Mouse (Mus musculus): ENCODE measurements around the gene Inpp5b. TPM values are rescaled to one million over a fixed set of nuclear protein-coding genes. Genes with fewer than 3 reads are reported as not detected.

Gene Inpp5b
- total RNA-seq, 2 experiments from 2014 or later, result 10.1 to 14.9 TPM

Small RNA genes within 50 kb of the gene (microRNA-seq; reads per million reads assigned to microRNA genes)
- gene Gm24721 (0 reads per million in 2 experiments), gene Mir697 (0 reads per million in 2 experiments), gene Mir698 (0 reads per million in 2 experiments)

Other genes with a start within 250 kb of the Inpp5b start
- gene 3100002H09Rik, start 131.0 kb upstream of the Inpp5b start, total RNA-seq (2021), result not detected
- gene Pou3f1, start 85.0 kb upstream of the Inpp5b start, total RNA-seq (2021), result under 1 TPM; 0.12 to 0.26 TPM
- gene Utp11, start 48.2 kb upstream of the Inpp5b start, total RNA-seq (2021), result 10 to 100 TPM; 13.8 to 16.8 TPM
- gene Fhl3, start 41.1 kb upstream of the Inpp5b start, total RNA-seq (2021), result 10 to 100 TPM; 15.7 to 19.6 TPM
- gene Sf3a3, start 27.1 kb upstream of the Inpp5b start, total RNA-seq (2021), result 10 to 100 TPM; 26.2 to 32.5 TPM
- 10 to 100 TPM; 17.4 to 17.6 TPM for gene Mtf1, start 60.3 kb downstream of the Inpp5b start, total RNA-seq (2021)
- gene Yrdc, start 108.8 kb downstream of the Inpp5b start, total RNA-seq (2021), result 10 to 100 TPM; 20.9 to 24.4 TPM
- gene 1110065P20Rik, start 109.3 kb downstream of the Inpp5b start, total RNA-seq (2021), result 10 to 100 TPM; 28.7 to 33.5 TPM
- under 1 TPM; 0.10 to 0.22 TPM for gene Maneal, start 120.3 kb downstream of the Inpp5b start, total RNA-seq (2021)
- gene Epha10, start 139.0 kb downstream of the Inpp5b start, total RNA-seq (2021), result not detected
- gene 9930104L06Rik, start 195.2 kb downstream of the Inpp5b start, total RNA-seq (2021), result 10 to 100 TPM; 10.7 to 11.2 TPM
- 10 to 100 TPM; 15.4 to 16.6 TPM for gene Cdca8, start 197.5 kb downstream of the Inpp5b start, total RNA-seq (2021)
- 1 to 10 TPM; 3.4 to 5.6 TPM for gene Rspo1, start 244.6 kb downstream of the Inpp5b start, total RNA-seq (2021)

Measured in heart, postnatal 10 days (tissue).